Mouse (Mus musculus) midbrain, embryonic 16.5 days (tissue): Measurements from ENCODE around the gene Cutal. TPM values are rescaled to one million over a fixed set of nuclear protein-coding genes. Genes with fewer than 3 reads are reported as not detected.

Source experiments
- ATAC-seq: fragments of 200-750 bp; cut with Nextera tagmentation; 2 replicates; pipeline ENCODE4 v1.8.0; 2017; ENCODE audit warnings: moderate TSS enrichment
- H3K27ac ChIP-seq: fragments of 300-500 bp; sonication (generic); 2 replicates; pipeline ENCODE4 v1.5.1; 2014; ENCODE audit warnings: mild to moderate bottlenecking, low read length, mixed read lengths
- H3K27me3 ChIP-seq: fragments of 300-500 bp; sonication (generic); 2 replicates; pipeline ENCODE4 v1.6.1; 2014; ENCODE audit warnings: low read depth, low read length, mixed read lengths; ENCODE audit not compliant: control insufficient read depth, insufficient read depth
- H3K36me3 ChIP-seq: fragments of 300-500 bp; sonication (generic); 2 replicates; pipeline ENCODE4 v1.6.1; 2014; ENCODE audit warnings: mild to moderate bottlenecking, low read length, moderate library complexity, mixed read lengths; ENCODE audit not compliant: control insufficient read depth, insufficient read depth
- H3K4me1 ChIP-seq: fragments of 300-500 bp; sonication (generic); 2 replicates; pipeline ENCODE4 v1.6.1; 2014; ENCODE audit warnings: mild to moderate bottlenecking, low read length, mixed read lengths; ENCODE audit not compliant: control insufficient read depth, insufficient read depth
- H3K4me2 ChIP-seq: fragments of 300-500 bp; sonication (generic); 2 replicates; pipeline ENCODE4 v1.6.1; 2014; ENCODE audit warnings: mild to moderate bottlenecking, low read length, mixed read lengths
- H3K4me3 ChIP-seq: fragments of 300-500 bp; sonication (generic); 2 replicates; pipeline ENCODE4 v1.5.1; 2014; ENCODE audit warnings: low read depth, mild to moderate bottlenecking, low read length, moderate library complexity, mixed read lengths
- H3K9ac ChIP-seq: fragments of 300-500 bp; sonication (generic); 2 replicates; pipeline ENCODE4 v1.6.1; 2014; ENCODE audit warnings: low read depth, low read length, mixed read lengths
- H3K9me3 ChIP-seq: fragments of 300-500 bp; sonication (generic); replicated peaks from 2 replicates; pipeline ENCODE4 v1.6.1; 2014; ENCODE audit warnings: mild to moderate bottlenecking, low read length, mixed read lengths; ENCODE audit not compliant: control insufficient read depth, poor library complexity, severe bottlenecking
- WGBS: fragments of 180-500 bp; shearing (Covaris S2); extraction: QIAGEN DNeasy Blood & Tissue Kit; methylation state at CpG from one replicate; pipeline ENCODE4 v1.1.7; 2014; 5-methylcytosine and 5-hydroxymethylcytosine counted together
- polyA plus RNA-seq: library from polyadenylated mRNA; unstranded; fragments of >200 nt; fragmentation: Nextera tagmentation; extraction: Ambion mirVana; gene quantifications from 2 replicates; pipeline ENCODE4 v1.2.1, GENCODE M21; 2015

Cutal gene
- polyA plus RNA-seq, 1 experiment from 2014 or later: 0.28 TPM

- Histone ChIP-seq H3K27ac (no peak within 1 kb of the TSS), H3K9me3 (no peaks in the 10 kb centered on the region), H3K4me3 (no peak within 1 kb of the TSS), H3K27me3 (peaks cover 28% of the 10 kb centered on the region), H3K4me1 (peaks cover 7% of the 10 kb centered on the region), H3K4me2 (peak within 1 kb of the TSS; percentile 33), H3K9ac (peak within 1 kb of the TSS; percentile 25; the same call in 1 of the 2 replicates), H3K36me3 (no peaks in the 10 kb centered on the region)
- 17% methylated on average over 8 of the region's 8 CpGs for WGBS
- no peak for ATAC-seq
Measured at GRCm38 (mm10) chr2:34874816-34875345, 685 bp downstream of the Cutal start, which contains the start of gene Psmd5. TSS of gene Psmd5 (minus strand) at chr2:34874968.

- ATAC-seq: no peak
Measured at GRCm38 (mm10) chr2:34880054-34880453, 5.9 kb downstream of the Cutal start.

GRCm38 (mm10) chr2:34882757-34883156 is 8.6 kb downstream of the Cutal start:
- H3K27me3 ChIP-seq: no peaks in the 10 kb centered on the region
- no peaks in the 10 kb centered on the region for H3K4me1 ChIP-seq
- ATAC-seq: no peak
- H3K9me3 ChIP-seq: no peaks in the 10 kb centered on the region
- H3K36me3 ChIP-seq: no peaks in the 10 kb centered on the region
- no peak overlapping the region for H3K9ac ChIP-seq
- H3K27ac ChIP-seq: no peak overlapping the region
- no peak overlapping the region for H3K4me2 ChIP-seq
- H3K4me3 ChIP-seq: no peak overlapping the region
- 87% methylated on average over 2 of the region's 2 CpGs for WGBS

More at GRCm38 (mm10) chr2:34880054-34880453, 5.9 kb downstream of the Cutal start:
- Histone ChIP-seq H3K4me2 (no peak overlapping the region), H3K9me3 (no peaks in the 10 kb centered on the region), H3K4me3 (no peak overlapping the region), H3K9ac (no peak overlapping the region), H3K36me3 (no peaks in the 10 kb centered on the region), H3K4me1 (no peaks in the 10 kb centered on the region), H3K27ac (no peak overlapping the region), H3K27me3 (peaks cover 9% of the 10 kb centered on the region)
- 87% methylated on average over 10 of the region's 10 CpGs for WGBS

- no peak overlapping the region for H3K4me2 ChIP-seq
- 67% methylated on average over 5 of the region's 5 CpGs for WGBS
- H3K9ac ChIP-seq: no peak overlapping the region
- H3K27ac ChIP-seq: no peak overlapping the region
- H3K9me3 ChIP-seq: no peaks in the 10 kb centered on the region
- no peaks in the 10 kb centered on the region for H3K4me1 ChIP-seq
- ATAC-seq: no peak
- no peaks in the 10 kb centered on the region for H3K27me3 ChIP-seq
- H3K4me3 ChIP-seq: no peak overlapping the region
- H3K36me3 ChIP-seq: no peaks in the 10 kb centered on the region
Measured at GRCm38 (mm10) chr2:34883190-34883589, 9.0 kb downstream of the Cutal start.

GRCm38 (mm10) chr2:34884186-34884585 is 10.0 kb downstream of the Cutal start:
- Histone ChIP-seq H3K4me3 (no peak overlapping the region), H3K27me3 (no peaks in the 10 kb centered on the region), H3K9ac (no peak overlapping the region), H3K4me2 (no peak overlapping the region), H3K36me3 (no peaks in the 10 kb centered on the region), H3K9me3 (no peaks in the 10 kb centered on the region), H3K27ac (no peak overlapping the region), H3K4me1 (no peaks in the 10 kb centered on the region)
- no peak for ATAC-seq
- WGBS: 67% methylated on average over 2 of the region's 2 CpGs

- no peak overlapping the region for H3K4me2 ChIP-seq
- H3K27ac ChIP-seq: no peak overlapping the region
- no peak overlapping the region for H3K9ac ChIP-seq
- no peak for ATAC-seq
- WGBS: 80% methylated on average over 5 of the region's 5 CpGs
- H3K36me3 ChIP-seq: no peaks in the 10 kb centered on the region
- no peak overlapping the region for H3K4me3 ChIP-seq
- H3K4me1 ChIP-seq: no peaks in the 10 kb centered on the region
- no peaks in the 10 kb centered on the region for H3K27me3 ChIP-seq
- H3K9me3 ChIP-seq: no peaks in the 10 kb centered on the region
Measured at GRCm38 (mm10) chr2:34893950-34894349, 19.8 kb downstream of the Cutal start.

- no peaks in the 10 kb centered on the region for H3K27me3 ChIP-seq
- no peak overlapping the region for H3K4me3 ChIP-seq
- no peak for ATAC-seq
- H3K4me2 ChIP-seq: no peak overlapping the region
- no peak overlapping the region for H3K9ac ChIP-seq
- no peak overlapping the region for H3K27ac ChIP-seq
- H3K4me1 ChIP-seq: no peaks in the 10 kb centered on the region
- H3K36me3 ChIP-seq: no peaks in the 10 kb centered on the region
- H3K9me3 ChIP-seq: no peaks in the 10 kb centered on the region
- 80% methylated on average over 19 of the region's 19 CpGs for WGBS
Measured at GRCm38 (mm10) chr2:34895503-34896113, 21.4 kb downstream of the Cutal start.

- Histone ChIP-seq H3K36me3 (no peaks in the 10 kb centered on the region), H3K4me2 (no peak overlapping the region), H3K9me3 (no peaks in the 10 kb centered on the region), H3K27me3 (no peaks in the 10 kb centered on the region), H3K9ac (no peak overlapping the region), H3K27ac (no peak overlapping the region), H3K4me1 (no peaks in the 10 kb centered on the region), H3K4me3 (no peak overlapping the region)
- ATAC-seq: no peak
- 88% methylated on average over 17 of the region's 17 CpGs for WGBS
Measured at GRCm38 (mm10) chr2:34896821-34897460, 22.7 kb downstream of the Cutal start.

GRCm38 (mm10) chr2:34897820-34898219 is 23.6 kb downstream of the Cutal start:
- ATAC-seq: no peak
- no peaks in the 10 kb centered on the region for H3K4me1 ChIP-seq
- no peaks in the 10 kb centered on the region for H3K27me3 ChIP-seq
- no peak overlapping the region for H3K27ac ChIP-seq
- H3K4me3 ChIP-seq: no peak overlapping the region
- H3K9ac ChIP-seq: no peak overlapping the region
- no peaks in the 10 kb centered on the region for H3K9me3 ChIP-seq
- WGBS: 17% methylated on average over 10 of the region's 10 CpGs
- H3K36me3 ChIP-seq: no peaks in the 10 kb centered on the region
- H3K4me2 ChIP-seq: no peak overlapping the region
